Mouse (Mus musculus) megakaryocyte, embryonic 14.5 days (primary cell): ENCODE data around the gene Npas4.

Experiments used
- FLI1 ChIP-seq: IDR thresholded peaks from 2 replicates; pipeline ENCODE4 v1.6.1; 2012; ENCODE audit warnings: low read length, inconsistent platforms, mixed read lengths
- GATA1 ChIP-seq: IDR thresholded peaks from 3 replicates; pipeline ENCODE4 v1.6.1; 2012; ENCODE audit warnings: mixed read lengths, low read length, inconsistent platforms, borderline replicate concordance

- TF ChIP-seq GATA1 = no peak
- no peak for TF ChIP-seq FLI1
These were observed 1.1 kb downstream of the Npas4 start for GRCm38 (mm10) chr19:4989013-4989412.
